14 mouse cellular contexts compared by ENCODE assay signal in genomic region chr6:142746765-142747164, GRCm38 (mm10). TPM values are rescaled to one million over a fixed set of nuclear protein-coding genes. Genes with fewer than 3 reads are reported as not detected.
DNase-seq lines count a peak whose midpoint lies in the region; ATAC-seq and TF ChIP-seq lines count a peak whose summit lies in the region.
"Had no signal": no experiment of that assay in that cellular context is flagged by ENCODE, and none has a peak within 500 bp of the region (broad histone marks: within the 10 kb centered on the region; RNA-seq: fewer than 3 reads in every experiment).

No protein-coding gene starts in this region.

- no peaks in the 10 kb centered on the region for H3K27me3 ChIP-seq in thymus, adult 2 months (ENCODE audit: control insufficient read depth, insufficient read depth, low read length)
- H3K27me3 ChIP-seq: forebrain, embryonic 13.5 days; hindbrain, embryonic 13.5 days had no signal

- WGBS in thymus, adult 2 months = 55% methylated on average over 7 of the region's 7 CpGs

- no peaks in the 10 kb centered on the region for H3K36me3 ChIP-seq in thymus, adult 2 months (ENCODE audit: control insufficient read depth, insufficient read depth, low read length)
- H3K36me3 ChIP-seq: hindbrain, embryonic 13.5 days had no signal

- H3K27ac ChIP-seq in thymus, adult 2 months (ENCODE audit: control insufficient read depth, insufficient read depth, low read length) = 0 out of 2 replicates have a peak overlapping the region, but pooled peaks have one; percentile 43
- H3K27ac ChIP-seq: forebrain, embryonic 13.5 days; hindbrain, embryonic 13.5 days; kidney, postnatal 0 days; left cerebral cortex, adult 2 months had no signal

- TF ChIP-seq POLR2A in thymus, adult 2 months (IDR thresholded peaks at IDR 0.05; ENCODE audit: control insufficient read depth, extremely low read depth, insufficient read depth, low read length, poor library complexity) = no peak

- DNase-seq in frontal cortex, adult 2 months (ENCODE audit: extremely low spot score in 1 of 2, low spot score in 1 of 2) = no peak
- no peak for DNase-seq in thymus, adult 2 months
- no peak for DNase-seq in thymus, postnatal 36 days
- peak; percentile 25 for DNase-seq in lung, postnatal 36 days
- DNase-seq in c-Kit-positive CD71-positive TER-119-positive erythroid progenitor cells, embryonic 14.5 days (ENCODE audit: low spot score) = no peak
- no peak for DNase-seq in spleen, postnatal 14 days (ENCODE audit: low spot score in 2 of 2)
- no peak for DNase-seq in spleen, postnatal 4 days (ENCODE audit: low spot score in 2 of 2)
- DNase-seq: gastrocnemius, postnatal 25 days; spleen, adult 18-20 months had no signal

- no peak overlapping the region for H3K4me3 ChIP-seq in thymus, adult 2 months (ENCODE audit: control insufficient read depth, insufficient read depth, low read length)
- H3K4me3 ChIP-seq: forebrain, embryonic 13.5 days; hindbrain, embryonic 13.5 days; left cerebral cortex, adult 2 months had no signal

- H3K4me1 ChIP-seq in thymus, adult 2 months (replicated peaks; ENCODE audit: control insufficient read depth, insufficient read depth, low read length) = peaks cover 2% of the 10 kb centered on the region
- H3K4me1 ChIP-seq: forebrain, embryonic 13.5 days; hindbrain, embryonic 13.5 days had no signal

- ATAC-seq in frontal cortex, adult (ENCODE audit: low TSS enrichment) = peak; percentile 57
- ATAC-seq: forebrain, embryonic 13.5 days had no signal

- TF ChIP-seq CTCF in thymus, adult 2 months (IDR thresholded peaks at IDR 0.05; ENCODE audit: borderline replicate concordance, control insufficient read depth, extremely low read depth, insufficient read depth, low read length, poor library complexity) = no peak

RNA-seq across cellular contexts. Expression of gene Cmas, which starts 9.7 kb away (rescaled TPM):
- 85.3 and 88.2 TPM in 2 replicates for polyA plus RNA-seq in frontal cortex, adult 2 months (2012; rRNA removed)
- polyA plus RNA-seq in thymus, adult 2 months (2012; rRNA removed) = 25.5 and 29.0 TPM in 2 replicates

RNA-seq across cellular contexts. Expression of gene Abcc9, which starts 44.6 kb away (rescaled TPM):
- polyA plus RNA-seq in frontal cortex, adult 2 months (2012; rRNA removed) = 2.5 and 3.4 TPM in 2 replicates
- polyA plus RNA-seq in thymus, adult 2 months (2012; rRNA removed) = 1.4 and 2.9 TPM in 2 replicates

RNA-seq across cellular contexts. Expression of gene Sult6b2, which starts 57.5 kb away (rescaled TPM):
- 0.19 and 0.22 TPM in 2 replicates for polyA plus RNA-seq in frontal cortex, adult 2 months (2012; rRNA removed)
- 0.08 TPM in 1 of 2 replicates, not detected in the other for polyA plus RNA-seq in thymus, adult 2 months (2012; rRNA removed)
- polyA plus RNA-seq: forebrain, embryonic 13.5 days; kidney, postnatal 0 days had no signal
